Mouse (Mus musculus) lung, postnatal 0 days (tissue): ENCODE data around the gene Tec.

ENCODE experiments used
- CTCF ChIP-seq: IDR thresholded peaks from 2 replicates; pipeline ENCODE4 v1.5.1; 2016; ENCODE audit warnings: antibody characterized with exemption, mild to moderate bottlenecking
- EP300 ChIP-seq: IDR thresholded peaks from 2 replicates; pipeline ENCODE4 v1.6.1; 2016; ENCODE audit warnings: antibody characterized with exemption, mild to moderate bottlenecking, control low read depth

DNA sequence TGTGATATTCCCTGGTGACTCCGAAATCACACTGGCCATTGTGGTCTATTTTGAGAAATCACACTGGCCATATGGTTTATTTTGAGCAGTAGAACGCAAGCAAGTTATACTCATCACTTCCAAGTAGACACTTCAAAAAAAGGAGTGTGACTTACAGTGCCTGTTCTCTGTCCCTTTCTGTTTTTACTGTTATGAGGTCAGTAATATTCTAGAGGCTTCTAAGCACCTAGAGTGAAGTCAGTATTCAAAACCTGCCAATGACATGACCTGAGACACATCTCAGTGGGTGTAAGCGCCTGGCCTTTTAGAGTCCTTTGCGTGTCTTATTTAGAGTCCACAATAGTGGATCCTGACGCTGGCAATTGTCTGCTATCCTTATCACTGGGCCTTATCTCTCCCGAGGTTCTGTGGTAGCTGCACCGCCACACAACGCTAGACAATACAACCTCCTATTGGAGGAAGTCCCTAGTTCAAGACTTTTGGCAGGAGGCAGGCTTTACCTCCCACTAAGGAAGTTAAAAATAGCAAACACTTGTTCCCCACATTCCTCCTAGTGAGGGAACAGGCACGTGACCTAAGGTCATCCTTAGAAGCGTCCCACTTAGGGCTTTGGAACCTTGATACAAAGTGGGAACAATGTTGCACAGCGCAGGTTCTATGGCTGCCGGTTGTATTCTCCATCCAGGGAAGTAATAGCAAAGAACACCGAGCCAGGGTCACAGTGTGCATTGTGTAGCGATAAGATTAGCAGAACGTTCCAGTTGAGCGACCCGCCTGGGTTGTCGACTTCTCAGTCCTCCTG, 28.4 kb upstream of the Tec start:
- TF ChIP-seq EP300 (no peak), CTCF (no peak)
